Mouse (Mus musculus) layer of hippocampus, postnatal 10 days (tissue): ENCODE results near the gene Hdac4. TPM values are rescaled to one million over a fixed set of nuclear protein-coding genes. Genes with fewer than 3 reads are reported as not detected.
A peak's percentile ranks its signal among the peaks of the same experiment; 100 is the strongest.

ENCODE experiments used
- DNase-seq, 2 experiments: peaks; one replicate each; pipeline ENCODE4 v3.0.0; 2021; ENCODE audit warnings: low spot score in 2 of 2
- total RNA-seq, 2 experiments: library from RNA; stranded (reverse); gene quantifications; 2 replicates each; pipeline ENCODE4 v1.2.3; 2021

Gene Hdac4
- total RNA-seq, 2 experiments from 2014 or later: 82.4 to 96.9 TPM

DNA sequence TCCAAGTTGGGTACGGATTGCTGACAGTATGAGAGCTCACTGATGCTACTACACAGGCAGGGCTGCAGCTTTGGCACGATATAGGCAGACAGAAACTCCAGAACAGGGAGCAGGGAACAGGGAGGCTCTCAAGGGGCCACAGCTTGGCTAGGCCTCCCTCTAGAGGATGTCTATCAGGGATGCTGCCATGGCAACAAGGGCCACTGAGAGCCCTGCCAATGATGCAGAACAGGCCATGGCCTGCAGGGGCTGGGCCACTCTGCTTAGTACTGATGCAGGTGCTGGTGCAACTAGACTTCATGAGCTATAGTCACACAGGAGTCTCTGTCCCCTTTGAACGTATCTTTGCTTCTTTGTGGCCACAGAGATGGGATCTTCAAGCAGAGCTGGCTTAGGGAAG, 217.1 kb downstream of the Hdac4 start:
- DNase-seq: peak; percentile 34 to 48

DNA sequence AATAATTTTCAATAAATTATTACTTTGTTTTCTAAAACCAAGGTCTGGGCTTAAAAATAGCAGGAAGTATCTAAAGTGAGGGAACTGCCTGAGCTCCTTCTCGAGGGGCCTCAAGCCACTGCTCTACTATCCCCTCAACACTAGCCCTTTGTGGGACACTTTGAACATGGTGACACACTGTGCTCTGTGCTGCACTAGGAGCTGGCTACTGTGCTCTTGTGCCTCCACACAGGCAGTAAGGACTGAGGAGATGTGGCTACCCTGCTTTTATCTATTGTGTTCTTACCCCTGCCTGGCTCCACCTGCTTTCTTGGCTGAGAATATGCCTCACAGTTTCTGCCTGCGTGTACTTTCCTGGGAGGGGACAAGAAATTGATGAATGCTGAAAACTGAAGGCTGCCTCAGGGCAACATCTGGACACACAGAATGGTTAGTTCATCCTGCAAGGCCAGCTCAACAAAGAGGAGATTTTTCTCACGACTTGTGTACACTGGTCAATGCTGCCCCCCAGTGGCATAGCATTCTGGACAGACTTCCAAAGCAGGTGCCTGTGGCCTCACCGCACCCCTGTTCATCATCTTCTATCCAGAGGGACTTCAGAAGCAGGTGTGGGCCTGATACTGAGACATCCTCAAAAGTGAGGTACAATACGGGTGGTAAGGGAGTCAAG, 226.7 kb downstream of the Hdac4 start:
- DNase-seq: peak; percentile 63 to 72

DNA sequence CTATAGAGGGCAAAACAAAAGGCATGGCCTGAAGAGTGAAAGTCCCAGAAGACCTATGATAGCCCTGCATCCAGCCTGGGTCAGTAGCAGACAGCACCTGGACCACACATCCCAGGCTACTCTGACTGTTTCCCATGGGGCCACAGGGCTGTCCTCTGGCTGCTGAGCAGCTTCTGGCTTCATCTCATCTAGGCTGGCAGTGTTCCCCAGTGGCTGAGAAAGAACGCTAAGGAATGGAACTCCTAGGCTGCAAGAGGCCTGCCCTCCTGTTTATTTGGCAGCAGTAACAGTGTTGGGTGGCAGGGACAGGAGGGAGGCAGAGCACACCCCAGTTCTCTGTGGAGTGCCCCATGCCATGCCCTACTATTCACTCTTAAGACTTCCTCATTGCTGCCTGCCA, 228.5 kb downstream of the Hdac4 start:
- DNase-seq: peak; percentile 43 to 53

DNA sequence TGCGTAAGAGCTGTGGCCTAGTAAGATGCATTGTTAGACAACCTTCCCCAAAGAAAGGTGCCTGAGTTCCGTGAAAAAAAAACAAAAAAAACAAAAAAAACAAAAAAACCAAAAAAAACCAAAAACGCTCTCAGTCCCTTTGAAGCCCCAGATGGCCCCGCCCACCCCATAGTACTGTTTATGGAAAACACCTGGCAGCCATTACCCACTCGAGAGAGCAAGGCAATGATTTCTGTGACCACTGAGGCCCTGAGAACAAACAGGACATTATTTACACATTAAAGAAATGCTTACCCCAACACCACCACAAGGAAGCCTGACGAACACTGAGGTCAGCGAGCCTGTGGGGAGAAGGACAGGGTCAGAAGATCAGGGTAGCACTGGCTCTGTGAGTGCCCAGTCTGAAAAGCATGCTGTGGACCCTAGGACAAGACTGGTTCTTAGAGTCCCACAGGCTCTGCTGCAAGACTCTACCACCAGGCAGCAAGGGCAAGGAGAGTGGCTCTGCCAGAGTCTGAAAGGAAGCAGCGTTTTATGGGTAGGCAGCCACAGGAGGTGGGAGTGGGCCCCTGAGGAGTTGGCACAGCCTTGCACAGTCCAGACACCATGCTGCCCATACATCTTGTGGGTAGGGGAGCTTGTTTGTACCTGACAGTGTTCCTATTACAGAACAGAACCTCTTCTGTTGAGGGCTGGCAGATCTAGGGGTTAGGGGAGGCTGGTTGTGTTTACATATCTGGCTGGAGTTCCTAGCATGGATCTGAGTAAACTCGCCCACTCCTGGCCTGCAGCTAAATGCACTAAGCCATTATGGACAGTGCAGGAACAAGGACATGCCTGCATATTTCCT, 230.8 kb downstream of the Hdac4 start:
- no peak for DNase-seq

DNA sequence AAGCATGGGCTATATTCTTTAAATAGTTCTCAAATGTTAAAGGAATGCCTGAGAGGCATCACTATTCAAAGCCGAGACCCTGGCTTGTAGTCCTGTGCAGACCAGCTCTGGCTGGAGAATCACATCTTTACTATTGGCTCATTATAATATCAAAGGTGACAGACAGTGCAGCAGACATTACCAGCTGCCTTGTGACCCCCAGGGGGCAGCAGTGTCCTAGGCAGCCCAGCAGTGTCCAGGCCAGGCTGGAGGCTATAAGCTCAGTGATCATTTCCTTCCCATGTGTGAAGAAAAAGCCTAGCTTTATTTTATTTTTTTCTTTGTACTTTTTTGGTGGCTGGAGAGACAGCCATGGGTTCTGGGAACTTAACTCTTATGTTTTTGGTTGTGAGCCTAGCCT, 233.2 kb downstream of the Hdac4 start:
- DNase-seq: peak; percentile 43 to 67

DNA sequence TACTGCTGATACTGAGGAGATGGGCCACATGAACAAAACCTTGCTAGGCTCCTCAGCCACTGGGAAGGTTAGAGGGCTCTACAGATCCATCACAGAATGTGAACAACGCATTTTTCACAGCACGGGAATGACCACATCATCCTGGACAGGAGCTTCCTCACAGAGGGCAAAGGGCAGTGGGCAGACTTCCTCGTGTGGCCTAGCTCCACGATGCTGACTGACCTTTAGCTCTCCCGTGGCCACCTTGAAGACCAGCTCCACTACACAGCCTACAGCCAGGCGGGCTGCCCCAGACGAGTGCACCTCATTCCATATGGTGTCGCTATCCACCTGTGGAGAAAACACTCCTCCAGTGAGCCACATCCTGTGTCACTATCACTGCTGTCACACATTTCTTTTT, 234.3 kb downstream of the Hdac4 start:
- DNase-seq: no peak

DNA sequence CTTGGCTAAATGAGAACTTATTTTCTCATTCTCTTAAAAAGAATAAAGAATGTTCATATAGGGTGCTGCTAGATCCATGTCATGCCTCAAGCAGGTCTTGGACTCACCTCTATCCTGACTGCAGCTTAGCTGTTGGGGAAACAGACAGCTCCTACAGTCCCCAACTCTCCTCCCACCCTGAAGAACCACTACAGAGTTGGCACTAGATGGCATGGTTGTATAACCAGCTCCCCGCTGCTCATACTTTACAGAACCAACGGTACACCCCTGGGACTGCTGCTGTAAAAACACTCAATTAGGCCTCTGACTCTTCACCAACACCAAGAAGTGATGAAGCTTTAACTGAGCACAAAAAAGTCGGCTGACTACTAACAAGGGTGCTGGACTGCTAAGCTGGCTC, 235.6 kb downstream of the Hdac4 start:
- DNase-seq: no peak

DNA sequence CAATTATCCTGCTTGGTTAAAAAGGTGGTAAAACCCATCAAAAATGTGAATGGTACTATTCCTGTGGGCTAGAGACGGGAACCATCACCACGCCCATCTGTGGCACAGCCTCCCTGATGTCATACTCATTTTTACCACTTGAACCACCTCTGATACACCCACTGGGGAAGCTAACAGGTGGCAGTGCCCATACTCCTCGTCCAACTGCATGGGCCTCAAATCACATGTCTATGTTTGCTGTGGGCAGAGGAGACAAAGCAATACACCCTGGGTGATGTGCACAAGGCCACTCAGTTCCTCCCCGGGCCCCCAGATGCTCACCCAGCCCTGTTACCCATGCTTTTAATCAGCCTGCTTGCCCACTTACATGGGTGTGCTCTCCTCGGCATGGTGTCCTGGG, 236.5 kb downstream of the Hdac4 start:
- DNase-seq: no peak

DNA sequence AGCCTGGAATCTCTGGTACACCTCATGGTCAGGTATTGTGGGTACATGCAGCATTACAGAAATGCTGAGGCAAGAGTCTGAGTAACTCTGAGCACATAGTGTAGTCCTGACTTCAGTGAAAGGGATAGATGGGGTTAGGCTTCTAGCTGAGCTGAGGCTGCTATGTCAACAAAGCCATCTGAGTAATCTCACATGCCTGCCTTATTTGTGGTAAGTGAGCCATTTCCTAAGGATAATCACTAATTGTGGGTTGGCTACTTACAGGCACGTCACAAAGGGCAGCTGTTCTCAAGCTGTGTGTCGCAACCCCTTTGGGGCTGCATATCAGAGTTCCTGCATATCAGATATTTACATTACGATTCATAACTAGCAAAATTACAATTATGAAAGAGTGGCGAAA, 239.3 kb downstream of the Hdac4 start:
- no peak for DNase-seq

DNA sequence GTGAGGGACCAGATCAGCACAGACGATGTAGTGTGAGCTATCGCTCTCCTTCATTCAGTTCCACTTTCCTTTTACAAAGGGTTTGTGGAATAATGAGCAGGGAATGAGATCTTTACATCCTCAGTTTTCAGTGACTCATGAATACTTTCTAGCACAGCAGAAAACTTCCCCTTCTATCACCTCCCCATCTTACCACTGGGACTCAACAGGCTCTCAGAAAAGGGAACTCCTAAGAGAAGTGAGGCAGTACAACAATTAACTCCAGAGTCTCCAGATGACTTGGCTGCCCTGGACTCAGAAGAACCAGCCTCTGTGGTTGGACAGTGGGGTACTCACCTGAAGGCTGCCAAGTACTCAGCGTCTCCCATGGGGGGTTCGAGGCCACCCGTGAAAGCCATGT, 240.5 kb downstream of the Hdac4 start:
- DNase-seq: no peak

DNA sequence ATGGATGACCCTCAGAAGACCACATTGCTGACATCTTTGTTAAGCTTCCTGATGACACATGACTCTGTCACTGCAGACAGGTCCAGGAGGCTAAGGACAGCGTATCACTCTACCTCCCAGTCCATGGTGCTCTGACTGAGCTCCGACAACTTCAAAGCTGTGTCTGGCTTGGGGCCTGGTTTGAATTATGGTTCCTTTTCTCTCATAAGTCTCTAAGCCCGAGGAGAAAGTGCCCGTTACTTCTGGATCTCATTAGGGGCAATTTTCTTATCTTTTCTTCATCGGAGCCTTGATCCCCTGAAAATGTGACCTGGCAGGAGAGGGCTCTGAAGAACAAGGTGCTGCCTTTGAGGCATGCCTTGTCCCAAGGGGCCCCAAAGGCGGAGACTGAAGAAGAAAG, 242.6 kb downstream of the Hdac4 start:
- DNase-seq: no peak

DNA sequence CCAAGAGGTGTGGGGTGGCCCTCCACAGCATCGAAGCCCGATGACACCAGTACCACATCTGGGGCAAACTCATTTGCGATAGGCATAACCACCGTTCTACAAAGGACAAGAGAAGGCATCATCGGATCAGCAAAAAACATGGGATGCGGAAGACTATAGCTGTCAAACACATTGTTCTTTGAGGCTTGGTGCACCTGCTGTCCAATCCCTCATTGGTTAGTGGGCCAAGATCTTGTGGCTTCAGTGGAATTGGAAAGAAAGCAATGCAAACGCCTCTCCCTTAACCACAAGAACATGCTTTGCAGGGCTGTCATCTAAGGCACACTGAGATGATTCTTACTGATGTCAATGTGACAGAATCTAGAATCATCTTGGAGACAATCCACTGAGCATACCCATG, 248.1 kb downstream of the Hdac4 start:
- no peak for DNase-seq

DNA sequence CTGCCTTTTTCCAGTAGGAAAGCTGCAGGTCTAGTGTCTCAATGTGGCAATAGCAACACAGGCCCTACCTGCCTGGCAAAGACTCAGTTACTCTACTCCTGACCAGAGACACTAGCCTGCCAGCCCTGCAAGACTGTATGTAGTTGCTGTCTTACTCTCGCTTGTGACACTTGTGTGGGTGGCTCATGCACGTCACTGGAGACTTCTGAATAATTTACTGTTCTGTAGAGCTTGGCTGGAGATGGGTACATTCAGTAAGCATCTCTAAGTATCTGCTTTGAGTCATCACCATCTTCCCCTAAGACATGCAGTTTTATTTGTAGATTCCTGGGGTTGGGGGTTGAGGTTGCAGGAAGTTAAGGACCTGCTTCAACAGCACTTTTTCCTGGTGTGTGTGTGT, 252.9 kb downstream of the Hdac4 start:
- DNase-seq: no peak

DNA sequence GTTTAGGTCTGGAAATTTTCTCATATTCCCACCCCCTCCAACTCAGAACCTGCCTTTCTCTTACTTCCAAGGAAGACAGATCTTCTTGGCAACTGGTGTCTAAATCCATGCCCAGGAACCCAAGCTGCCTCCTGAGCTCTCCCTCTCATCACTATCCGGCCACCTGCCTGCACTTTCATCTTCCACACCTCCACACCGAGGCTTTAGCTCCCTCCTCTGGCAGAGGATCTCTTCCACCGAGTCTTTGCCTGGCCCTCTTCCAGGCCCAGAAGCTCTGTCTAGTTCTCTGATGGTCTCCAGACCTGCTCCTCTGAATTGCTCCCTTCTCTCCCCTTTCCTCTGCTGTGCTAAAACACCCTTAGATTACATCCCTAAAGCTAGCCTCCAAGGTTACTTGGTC, 253.5 kb downstream of the Hdac4 start:
- no peak for DNase-seq

DNA sequence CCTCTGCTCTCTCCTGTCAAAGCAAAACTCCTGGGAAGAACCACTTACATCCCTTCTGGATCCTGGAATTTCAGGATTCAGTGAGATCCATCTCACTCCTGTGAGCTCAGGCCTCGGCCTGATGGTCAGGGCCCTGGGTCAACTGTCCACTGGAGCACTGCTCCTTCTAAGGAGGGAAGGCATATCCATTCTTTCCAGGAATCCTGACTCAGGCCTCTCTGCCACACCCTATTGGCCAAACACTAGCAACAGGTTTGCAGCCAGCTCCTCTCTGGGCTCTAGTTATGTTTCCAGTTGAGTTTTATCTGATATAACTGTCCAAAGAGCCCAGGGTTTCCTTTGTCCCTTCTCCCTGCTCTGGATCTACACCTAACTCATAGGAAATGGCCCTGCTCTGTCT, 254.4 kb downstream of the Hdac4 start:
- no peak for DNase-seq

DNA sequence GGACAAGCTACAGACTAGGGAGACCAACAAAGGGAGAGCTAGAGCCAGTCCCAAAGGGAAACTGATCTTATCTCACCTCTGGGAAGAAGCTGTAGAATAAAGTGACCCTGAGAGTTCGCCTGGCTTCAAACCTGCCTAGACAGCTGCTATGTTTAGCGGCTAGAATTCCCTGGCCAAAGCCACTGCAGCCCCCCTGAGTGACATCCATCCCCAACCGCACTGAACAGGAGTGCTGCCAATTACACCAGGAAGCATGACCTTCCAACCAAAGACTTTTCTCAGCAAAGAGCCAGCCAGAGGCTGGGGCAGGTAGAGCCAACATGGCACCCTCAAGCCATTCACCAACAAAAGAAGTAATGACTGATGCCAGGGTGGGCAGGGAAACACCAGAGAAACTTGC, 260.3 kb downstream of the Hdac4 start:
- no peak for DNase-seq

DNA sequence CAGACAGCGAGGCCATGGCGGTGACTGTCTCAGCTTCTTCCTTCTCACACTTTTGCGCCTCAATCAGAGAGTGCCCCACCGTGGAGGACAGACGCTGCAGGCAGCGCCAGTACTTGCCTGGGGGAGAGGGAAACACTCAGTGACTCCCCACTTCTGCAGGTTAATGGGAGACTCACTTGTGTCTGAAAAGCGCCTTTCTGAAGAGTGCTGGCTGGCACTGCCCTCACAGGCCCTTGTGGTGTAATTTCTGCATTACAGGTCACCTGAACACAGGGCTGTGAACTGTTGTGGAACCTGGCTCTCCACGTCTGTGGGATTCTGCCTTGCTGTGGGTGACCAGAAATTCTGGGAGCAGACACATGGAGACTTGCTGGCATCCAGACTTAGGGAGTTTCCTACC, 261.8 kb downstream of the Hdac4 start:
- no peak for DNase-seq

DNA sequence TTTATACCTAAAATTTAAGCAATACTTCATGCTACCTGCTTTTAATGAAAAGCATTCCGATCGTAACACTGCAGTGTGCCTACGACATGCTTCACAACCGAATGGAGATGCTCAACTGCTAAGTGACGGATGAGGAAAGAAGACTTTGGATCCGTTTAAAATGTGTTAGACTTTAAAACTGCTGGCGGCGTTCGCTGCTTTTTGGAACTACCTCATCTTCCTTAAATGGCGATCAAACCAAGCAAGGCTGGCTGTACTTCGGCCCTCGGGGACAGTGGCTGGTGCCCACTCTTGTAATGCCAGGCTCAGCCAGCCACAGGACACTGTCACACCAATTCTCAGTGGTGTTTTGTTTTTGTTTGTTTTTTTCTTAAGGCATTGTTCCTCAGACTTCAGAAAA, 263.3 kb downstream of the Hdac4 start:
- no peak for DNase-seq

DNA sequence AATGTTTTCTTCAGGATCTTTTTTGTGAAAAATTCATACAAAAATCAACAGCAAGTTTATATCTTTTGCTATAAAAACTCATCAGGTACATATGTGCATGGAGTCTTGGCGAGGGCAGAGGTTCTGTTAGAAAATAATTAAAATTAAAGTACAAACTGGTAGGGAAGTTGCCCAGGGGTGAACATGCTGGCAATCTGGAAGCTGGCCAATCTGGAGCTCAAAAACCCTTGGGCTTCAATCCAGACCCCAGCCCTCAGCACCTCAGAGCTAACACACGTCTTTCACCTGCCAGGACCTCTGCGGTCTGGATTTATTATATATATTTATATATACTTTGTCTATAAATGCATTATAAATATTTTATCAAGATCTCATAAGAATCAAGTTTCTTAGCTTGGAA, 263.7 kb downstream of the Hdac4 start:
- DNase-seq: no peak

DNA sequence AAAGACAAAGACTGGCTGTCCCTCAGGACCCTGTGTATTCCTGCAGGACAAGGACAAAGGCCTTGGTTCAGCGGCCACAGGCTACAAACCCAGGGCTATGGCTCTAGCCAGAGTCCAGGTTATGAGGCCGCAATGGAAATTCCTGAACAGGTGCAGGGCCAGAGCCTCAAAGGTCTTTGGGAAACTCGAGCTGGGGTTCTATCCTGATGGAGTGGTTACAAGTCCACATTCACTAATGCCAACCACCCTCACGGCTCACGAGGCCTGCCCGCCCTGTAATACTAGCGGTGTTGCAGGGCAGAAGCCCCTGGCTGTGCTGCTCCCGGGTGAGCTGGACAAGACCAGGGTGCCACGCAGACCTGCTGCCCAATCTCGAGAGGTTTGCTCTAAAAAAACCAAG, 264.3 kb downstream of the Hdac4 start:
- DNase-seq: no peak

DNA sequence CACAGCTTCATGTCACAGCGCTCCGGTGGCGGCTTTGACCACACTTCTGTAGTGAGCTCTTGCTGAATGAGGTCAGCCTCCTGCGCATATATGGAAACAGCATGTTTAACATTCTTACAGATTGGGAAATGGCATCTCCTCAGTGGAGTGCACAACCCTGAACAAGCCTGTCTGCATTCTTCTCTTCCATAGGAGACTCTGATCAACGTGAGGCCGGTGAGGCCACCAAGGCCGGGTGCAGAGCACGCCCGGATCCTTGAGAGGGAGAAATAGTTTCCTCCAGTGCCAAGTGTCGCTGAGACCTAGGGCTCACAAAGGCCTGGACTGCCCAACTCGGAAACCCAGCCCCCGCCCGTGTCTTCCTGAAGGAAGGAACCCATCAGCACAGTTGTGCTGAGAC, 266.4 kb downstream of the Hdac4 start:
- no peak for DNase-seq

DNA sequence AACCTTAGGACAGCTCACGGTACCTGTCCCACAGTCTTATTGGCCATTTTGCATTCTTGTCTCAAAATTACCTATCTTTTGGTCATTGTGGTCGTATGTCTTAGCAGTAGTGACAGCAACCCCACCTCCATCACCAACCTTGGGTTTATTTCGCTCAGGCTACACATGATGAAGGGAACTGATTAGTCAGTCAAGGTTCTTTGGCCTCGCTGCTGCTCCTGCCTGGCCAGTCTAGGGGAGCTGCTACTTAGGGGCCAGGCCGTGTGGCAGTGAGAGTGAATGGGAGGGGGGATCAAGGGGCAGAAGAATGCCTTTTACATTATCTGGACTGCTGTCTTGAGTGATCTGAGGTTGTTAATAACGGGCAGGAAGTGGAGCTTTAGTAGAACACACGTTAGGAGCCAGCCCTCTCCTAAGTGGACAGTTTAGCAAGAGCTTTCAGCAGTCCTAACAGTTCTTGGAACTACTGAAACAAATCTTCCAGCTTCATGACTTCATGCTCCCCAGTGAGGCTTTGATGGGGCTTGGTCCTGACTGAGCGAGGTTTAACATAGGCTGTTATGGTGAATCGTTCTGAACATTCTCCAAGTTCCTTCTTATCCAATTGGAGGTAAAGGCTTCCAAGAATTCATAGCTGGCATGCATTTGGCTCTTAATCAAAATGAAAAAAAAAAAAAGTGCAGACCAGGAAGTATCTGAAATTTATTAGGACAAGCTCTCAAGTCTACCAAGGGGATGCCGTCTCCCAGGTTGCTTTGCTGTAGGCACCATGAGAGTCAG, 267.8 kb downstream of the Hdac4 start:
- DNase-seq: no peak
